Mouse (Mus musculus) olfactory bulb, adult 2 months (tissue): Measurements from ENCODE around the gene Zfp644.

ENCODE experiments used
- CTCF ChIP-seq: fragments of 200-500 bp; IDR thresholded peaks from 2 replicates; pipeline ENCODE4 v1.5.1; 2012; ENCODE audit warnings: low read depth, mild to moderate bottlenecking, low read length, moderate library complexity; ENCODE audit not compliant: insufficient read depth
- POLR2A ChIP-seq: fragments of 200-500 bp; IDR thresholded peaks from 2 replicates; pipeline ENCODE4 v1.6.1; 2012; ENCODE audit warnings: mild to moderate bottlenecking, low read depth, low read length, moderate library complexity; ENCODE audit not compliant: insufficient read depth

DNA sequence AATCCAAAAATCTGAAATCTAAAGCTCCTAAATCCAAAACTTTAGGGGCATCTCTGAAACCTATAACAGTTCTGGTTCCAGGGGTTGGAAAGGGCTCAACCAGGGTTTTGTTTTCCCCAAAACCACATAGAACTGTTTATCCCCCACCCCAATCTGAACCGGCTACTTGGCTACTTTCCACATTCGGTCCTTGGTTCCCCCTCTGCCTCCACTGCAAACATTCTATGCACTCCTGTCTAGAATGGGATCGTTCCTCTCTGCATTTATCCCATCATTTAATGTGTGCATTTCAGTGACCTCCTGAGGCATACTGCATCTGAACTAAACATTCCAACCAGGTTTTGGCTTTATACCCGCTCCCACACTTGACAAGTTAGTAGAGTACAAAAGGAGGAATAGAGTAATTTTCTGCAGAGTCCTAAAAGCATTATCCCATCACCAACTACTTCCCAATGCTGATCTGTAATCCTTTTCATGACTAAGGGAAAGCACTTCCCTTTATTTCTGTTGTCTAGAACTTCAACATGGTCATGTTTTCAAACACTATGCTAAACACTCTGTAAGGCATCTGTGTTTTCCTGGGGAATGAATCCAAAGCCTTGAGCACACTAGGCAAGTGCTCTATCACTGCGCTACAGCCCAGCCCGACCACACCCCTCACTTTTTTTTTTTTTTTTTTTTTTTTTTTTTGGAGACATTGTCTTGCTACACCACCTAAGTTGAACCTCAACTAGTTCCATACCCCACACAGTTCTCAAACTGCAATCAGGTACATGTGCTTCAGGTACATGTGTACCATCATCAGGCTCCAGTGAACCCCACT lies 16.2 kb downstream of the Zfp644 start:
- TF ChIP-seq CTCF (no peak), POLR2A (no peak)
